Mouse (Mus musculus): ENCODE measurements around the gene Col23a1. TPM values are rescaled to one million over a fixed set of nuclear protein-coding genes. Genes with fewer than 3 reads are reported as not detected.

Col23a1 gene
- polyA plus RNA-seq, 1 experiment from 2014 or later = 5.2 TPM

- no peak for ATAC-seq (ENCODE audit: low read depth)
- Histone ChIP-seq H3K4me2 (ENCODE audit: low read depth, low read length) (no peak overlapping the region), H3K27me3 (ENCODE audit: control insufficient read depth, insufficient read depth, low read length) (no peaks in the 10 kb centered on the region), H3K9ac (replicated peaks; ENCODE audit: low read depth, low read length) (no peak overlapping the region), H3K27ac (ENCODE audit: low read depth, low read length) (no peak overlapping the region), H3K9me3 (ENCODE audit: control insufficient read depth, low read length) (no peaks in the 10 kb centered on the region), H3K4me1 (ENCODE audit: control insufficient read depth, insufficient read depth, low read length) (no peaks in the 10 kb centered on the region), H3K36me3 (ENCODE audit: control insufficient read depth, insufficient read depth, low read length) (no peaks in the 10 kb centered on the region), H3K4me3 (ENCODE audit: low read depth, low read length) (no peak overlapping the region)
- WGBS = 29% methylated on average over 2 of the region's 2 CpGs
These were observed 244.6 kb downstream of the Col23a1 start for GRCm38 (mm10) chr11:51534314-51534713.

GRCm38 (mm10) chr11:51538388-51538787 is 248.7 kb downstream of the Col23a1 start:
- H3K27me3 ChIP-seq (ENCODE audit: control insufficient read depth, insufficient read depth, low read length) = no peaks in the 10 kb centered on the region
- no peak overlapping the region for H3K4me2 ChIP-seq (ENCODE audit: low read depth, low read length)
- H3K9ac ChIP-seq (replicated peaks; ENCODE audit: low read depth, low read length) = no peak overlapping the region
- H3K36me3 ChIP-seq (ENCODE audit: control insufficient read depth, insufficient read depth, low read length) = no peaks in the 10 kb centered on the region
- no peak for ATAC-seq (ENCODE audit: low read depth)
- no peaks in the 10 kb centered on the region for H3K4me1 ChIP-seq (ENCODE audit: control insufficient read depth, insufficient read depth, low read length)
- 32% methylated on average over 7 of the region's 7 CpGs for WGBS
- no peak overlapping the region for H3K27ac ChIP-seq (ENCODE audit: low read depth, low read length)
- no peaks in the 10 kb centered on the region for H3K9me3 ChIP-seq (ENCODE audit: control insufficient read depth, low read length)
- H3K4me3 ChIP-seq (ENCODE audit: low read depth, low read length) = no peak overlapping the region

GRCm38 (mm10) chr11:51538919-51539758 is 249.4 kb downstream of the Col23a1 start:
- Histone ChIP-seq H3K9ac (replicated peaks; ENCODE audit: low read depth, low read length) (no peak overlapping the region), H3K27me3 (ENCODE audit: control insufficient read depth, insufficient read depth, low read length) (no peaks in the 10 kb centered on the region), H3K4me3 (ENCODE audit: low read depth, low read length) (no peak overlapping the region), H3K36me3 (ENCODE audit: control insufficient read depth, insufficient read depth, low read length) (no peaks in the 10 kb centered on the region), H3K4me2 (ENCODE audit: low read depth, low read length) (no peak overlapping the region), H3K4me1 (ENCODE audit: control insufficient read depth, insufficient read depth, low read length) (no peaks in the 10 kb centered on the region), H3K9me3 (ENCODE audit: control insufficient read depth, low read length) (no peaks in the 10 kb centered on the region), H3K27ac (ENCODE audit: low read depth, low read length) (no peak overlapping the region)
- WGBS = 61% methylated on average over 13 of the region's 13 CpGs
- ATAC-seq (ENCODE audit: low read depth) = peak; percentile 39

- no peaks in the 10 kb centered on the region for H3K9me3 ChIP-seq (ENCODE audit: control insufficient read depth, low read length)
- H3K27ac ChIP-seq (ENCODE audit: low read depth, low read length) = no peak overlapping the region
- H3K9ac ChIP-seq (replicated peaks; ENCODE audit: low read depth, low read length) = no peak overlapping the region
- peak; percentile 91 for ATAC-seq (ENCODE audit: low read depth)
- H3K27me3 ChIP-seq (ENCODE audit: control insufficient read depth, insufficient read depth, low read length) = no peaks in the 10 kb centered on the region
- WGBS = 11% methylated on average over 10 of the region's 10 CpGs
- H3K4me3 ChIP-seq (ENCODE audit: low read depth, low read length) = no peak overlapping the region
- H3K4me1 ChIP-seq (ENCODE audit: control insufficient read depth, insufficient read depth, low read length) = no peaks in the 10 kb centered on the region
- no peaks in the 10 kb centered on the region for H3K36me3 ChIP-seq (ENCODE audit: control insufficient read depth, insufficient read depth, low read length)
- no peak overlapping the region for H3K4me2 ChIP-seq (ENCODE audit: low read depth, low read length)
These were observed 250.1 kb downstream of the Col23a1 start for GRCm38 (mm10) chr11:51539759-51540282.

GRCm38 (mm10) chr11:51542424-51542823 is 252.7 kb downstream of the Col23a1 start:
- ATAC-seq (ENCODE audit: low read depth) = no peak
- no peaks in the 10 kb centered on the region for H3K36me3 ChIP-seq (ENCODE audit: control insufficient read depth, insufficient read depth, low read length)
- H3K27ac ChIP-seq (ENCODE audit: low read depth, low read length) = no peak overlapping the region
- no peak overlapping the region for H3K4me3 ChIP-seq (ENCODE audit: low read depth, low read length)
- H3K4me2 ChIP-seq (ENCODE audit: low read depth, low read length) = no peak overlapping the region
- H3K27me3 ChIP-seq (ENCODE audit: control insufficient read depth, insufficient read depth, low read length) = no peaks in the 10 kb centered on the region
- no peaks in the 10 kb centered on the region for H3K4me1 ChIP-seq (ENCODE audit: control insufficient read depth, insufficient read depth, low read length)
- no peak overlapping the region for H3K9ac ChIP-seq (replicated peaks; ENCODE audit: low read depth, low read length)
- no peaks in the 10 kb centered on the region for H3K9me3 ChIP-seq (ENCODE audit: control insufficient read depth, low read length)
- WGBS = 62% methylated on average over 9 of the region's 9 CpGs

GRCm38 (mm10) chr11:51543487-51544050 is 253.8 kb downstream of the Col23a1 start:
- Histone ChIP-seq H3K27ac (ENCODE audit: low read depth, low read length) (no peak overlapping the region), H3K36me3 (ENCODE audit: control insufficient read depth, insufficient read depth, low read length) (no peaks in the 10 kb centered on the region), H3K4me3 (ENCODE audit: low read depth, low read length) (no peak overlapping the region), H3K4me1 (ENCODE audit: control insufficient read depth, insufficient read depth, low read length) (no peaks in the 10 kb centered on the region), H3K9me3 (ENCODE audit: control insufficient read depth, low read length) (no peaks in the 10 kb centered on the region), H3K9ac (replicated peaks; ENCODE audit: low read depth, low read length) (no peak overlapping the region), H3K4me2 (ENCODE audit: low read depth, low read length) (no peak overlapping the region), H3K27me3 (ENCODE audit: control insufficient read depth, insufficient read depth, low read length) (no peaks in the 10 kb centered on the region)
- 33% methylated on average over 7 of the region's 7 CpGs for WGBS
- no peak for ATAC-seq (ENCODE audit: low read depth)

- Histone ChIP-seq H3K4me3 (ENCODE audit: low read depth, low read length) (no peak overlapping the region), H3K9ac (replicated peaks; ENCODE audit: low read depth, low read length) (no peak overlapping the region), H3K4me2 (ENCODE audit: low read depth, low read length) (no peak overlapping the region), H3K27ac (ENCODE audit: low read depth, low read length) (no peak overlapping the region), H3K4me1 (ENCODE audit: control insufficient read depth, insufficient read depth, low read length) (no peaks in the 10 kb centered on the region), H3K36me3 (ENCODE audit: control insufficient read depth, insufficient read depth, low read length) (no peaks in the 10 kb centered on the region), H3K27me3 (ENCODE audit: control insufficient read depth, insufficient read depth, low read length) (no peaks in the 10 kb centered on the region), H3K9me3 (ENCODE audit: control insufficient read depth, low read length) (no peaks in the 10 kb centered on the region)
- 71% methylated on average over 2 of the region's 2 CpGs for WGBS
- ATAC-seq (ENCODE audit: low read depth) = no peak
These were observed 254.7 kb downstream of the Col23a1 start for GRCm38 (mm10) chr11:51544413-51544812.

- 76% methylated on average over 4 of the region's 4 CpGs for WGBS
- Histone ChIP-seq H3K4me1 (ENCODE audit: control insufficient read depth, insufficient read depth, low read length) (no peaks in the 10 kb centered on the region), H3K36me3 (ENCODE audit: control insufficient read depth, insufficient read depth, low read length) (no peaks in the 10 kb centered on the region), H3K4me3 (ENCODE audit: low read depth, low read length) (no peak overlapping the region), H3K9me3 (ENCODE audit: control insufficient read depth, low read length) (no peaks in the 10 kb centered on the region), H3K9ac (replicated peaks; ENCODE audit: low read depth, low read length) (no peak overlapping the region), H3K4me2 (ENCODE audit: low read depth, low read length) (no peak overlapping the region), H3K27me3 (ENCODE audit: control insufficient read depth, insufficient read depth, low read length) (no peaks in the 10 kb centered on the region), H3K27ac (ENCODE audit: low read depth, low read length) (no peak overlapping the region)
- ATAC-seq (ENCODE audit: low read depth) = no peak
These were observed 256.1 kb downstream of the Col23a1 start for GRCm38 (mm10) chr11:51545811-51546210.

- H3K9ac ChIP-seq (replicated peaks; ENCODE audit: low read depth, low read length) = no peak overlapping the region
- 64% methylated on average over 5 of the region's 5 CpGs for WGBS
- H3K36me3 ChIP-seq (ENCODE audit: control insufficient read depth, insufficient read depth, low read length) = no peaks in the 10 kb centered on the region
- no peak overlapping the region for H3K4me3 ChIP-seq (ENCODE audit: low read depth, low read length)
- no peak for ATAC-seq (ENCODE audit: low read depth)
- no peak overlapping the region for H3K4me2 ChIP-seq (ENCODE audit: low read depth, low read length)
- no peak overlapping the region for H3K27ac ChIP-seq (ENCODE audit: low read depth, low read length)
- no peaks in the 10 kb centered on the region for H3K9me3 ChIP-seq (ENCODE audit: control insufficient read depth, low read length)
- H3K27me3 ChIP-seq (ENCODE audit: control insufficient read depth, insufficient read depth, low read length) = no peaks in the 10 kb centered on the region
- no peaks in the 10 kb centered on the region for H3K4me1 ChIP-seq (ENCODE audit: control insufficient read depth, insufficient read depth, low read length)
These were observed 261.5 kb downstream of the Col23a1 start for GRCm38 (mm10) chr11:51551253-51551652.

All from neural tube, embryonic 14.5 days (tissue).